Mouse (Mus musculus) ES-Bruce4 (cell line): ENCODE measurements at regions not wholly inside any gene's neighbourhood (a gene's known extent, or its start where the extent isn't known, plus 50 kb on each side); places are given as distances from the start of the nearest gene placed in this dataset.

Experiments
- H3K27ac ChIP-seq: 2 replicates; pipeline ENCODE4 v1.5.1; 2012; ENCODE audit warnings: low read length, inconsistent platforms; ENCODE audit not compliant: insufficient read depth
- H3K27me3 ChIP-seq: 2 replicates; pipeline ENCODE4 v1.6.1; 2012; ENCODE audit warnings: mild to moderate bottlenecking, low read length, inconsistent platforms; ENCODE audit not compliant: control insufficient read depth, poor library complexity, insufficient read depth, severe bottlenecking
- H3K36me3 ChIP-seq: 2 replicates; pipeline ENCODE4 v1.6.1; 2012; ENCODE audit warnings: inconsistent platforms, mild to moderate bottlenecking, low read length, moderate library complexity; ENCODE audit not compliant: control insufficient read depth, poor library complexity, insufficient read depth, severe bottlenecking
- H3K4me1 ChIP-seq: one replicate; pipeline ENCODE4 v1.8.1; 2011; ENCODE audit warnings: low read length; ENCODE audit not compliant: control insufficient read depth, insufficient read depth
- H3K4me3 ChIP-seq: 2 replicates; pipeline ENCODE4 v1.5.1; 2011; ENCODE audit warnings: low read depth, mild to moderate bottlenecking, low read length
- H3K9ac ChIP-seq: 2 replicates; pipeline ENCODE4 v1.6.1; 2012; ENCODE audit warnings: low read depth, mild to moderate bottlenecking, inconsistent platforms; ENCODE audit not compliant: poor library complexity, severe bottlenecking
- H3K9me3 ChIP-seq: replicated peaks from 2 replicates; pipeline ENCODE4 v1.6.1; 2012; ENCODE audit warnings: mild to moderate bottlenecking, low read length, inconsistent platforms; ENCODE audit not compliant: control insufficient read depth, poor library complexity, insufficient read depth, severe bottlenecking
- CTCF ChIP-seq: IDR thresholded peaks from one replicate; pipeline ENCODE4 v1.8.1; 2011; ENCODE audit warnings: low read depth, low read length
- EP300 ChIP-seq: IDR thresholded peaks from 2 replicates; pipeline ENCODE4 v1.6.1; 2011; ENCODE audit warnings: low read depth, low read length; ENCODE audit not compliant: insufficient read depth
- POLR2A ChIP-seq: IDR thresholded peaks from one replicate; pipeline ENCODE4 v1.8.1; 2011; ENCODE audit warnings: low read length; ENCODE audit not compliant: insufficient read depth

DNA sequence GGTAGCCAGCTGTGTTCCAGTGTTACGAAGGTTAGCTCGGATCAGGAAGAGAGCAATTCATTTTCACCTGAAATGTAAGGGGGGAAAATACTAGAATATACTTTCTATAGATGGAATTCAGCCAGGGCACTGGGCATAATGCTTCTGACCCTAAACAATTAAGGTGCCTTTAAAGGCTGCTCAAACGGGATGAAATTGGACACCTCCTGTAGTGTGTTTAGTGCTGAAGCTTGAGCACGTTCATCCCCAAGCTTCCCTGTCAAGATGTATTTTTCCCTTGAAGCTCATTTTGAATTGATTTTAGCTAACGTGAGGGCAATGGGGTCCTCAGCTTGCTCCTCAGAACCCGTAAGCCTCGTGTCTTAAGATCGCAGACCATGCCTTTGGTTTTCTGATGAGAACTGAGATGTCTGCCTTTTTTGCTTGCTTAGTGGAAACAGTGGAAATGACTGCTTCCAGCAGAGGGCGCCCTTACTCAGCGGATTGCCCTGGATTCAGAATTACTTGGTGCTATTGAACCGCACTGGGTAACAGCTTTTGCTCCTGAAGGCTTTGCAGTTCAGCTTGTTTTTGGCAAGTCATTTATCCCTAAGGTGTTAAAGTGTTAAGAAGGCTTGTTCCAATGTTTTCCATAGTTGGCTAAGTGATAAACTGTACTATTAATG lies 74.6 kb upstream of the Fermt1 start:
- Histone ChIP-seq H3K4me1 (no peaks in the 10 kb centered on the region), H3K27me3 (no peaks in the 10 kb centered on the region), H3K9ac (no peak overlapping the region), H3K36me3 (no peaks in the 10 kb centered on the region), H3K4me3 (no peak overlapping the region), H3K27ac (no peak overlapping the region), H3K9me3 (no peaks in the 10 kb centered on the region)
- TF ChIP-seq CTCF (peak; percentile 75), POLR2A (no peak)

DNA sequence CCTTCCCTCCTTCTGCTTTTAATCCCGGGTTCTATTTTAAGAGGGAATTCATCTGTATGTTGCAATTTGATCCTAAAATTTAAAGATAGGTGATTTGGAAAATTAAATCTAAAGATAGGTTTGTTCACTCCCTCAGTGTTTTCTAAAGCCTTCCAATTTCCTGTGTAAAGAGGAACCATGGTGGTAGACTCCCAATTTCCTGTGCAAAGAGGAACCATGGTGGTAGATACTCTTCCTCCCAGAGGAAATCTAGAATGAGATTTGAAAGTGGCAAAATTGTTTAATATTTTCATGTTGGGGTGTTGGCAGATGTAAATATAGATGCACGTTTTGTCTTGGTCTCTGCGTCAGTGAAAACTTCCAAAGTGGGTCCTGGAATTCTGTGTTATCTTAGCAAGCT lies 75.5 kb upstream of the Fermt1 start:
- no peak overlapping the region for H3K4me3 ChIP-seq
- no peaks in the 10 kb centered on the region for H3K27me3 ChIP-seq
- no peaks in the 10 kb centered on the region for H3K9me3 ChIP-seq
- no peak overlapping the region for H3K9ac ChIP-seq
- H3K36me3 ChIP-seq = no peaks in the 10 kb centered on the region
- no peaks in the 10 kb centered on the region for H3K4me1 ChIP-seq
- H3K27ac ChIP-seq = no peak overlapping the region
- no peak for TF ChIP-seq POLR2A
- TF ChIP-seq CTCF = no peak
- TF ChIP-seq EP300 = no peak

DNA sequence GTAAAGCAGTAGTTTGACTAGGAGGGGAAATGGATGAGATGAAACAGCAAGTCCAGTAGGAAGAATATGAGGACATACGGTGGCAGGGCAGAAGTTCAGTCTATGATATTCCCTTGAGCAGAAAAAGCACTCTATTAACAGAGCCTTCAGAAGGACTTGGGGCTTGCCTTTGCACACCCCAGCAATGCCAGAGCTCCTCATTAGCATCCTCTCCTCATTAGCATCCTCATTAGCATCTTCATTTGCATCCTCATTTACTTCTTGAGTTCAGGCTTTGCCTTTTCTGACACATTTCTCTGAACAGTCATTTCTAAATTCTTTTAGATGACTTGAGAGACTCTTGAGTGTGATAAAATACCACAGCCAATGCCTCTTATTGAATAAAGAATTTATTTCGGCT lies 81.3 kb upstream of the Fermt1 start:
- Histone ChIP-seq H3K9me3 (no peaks in the 10 kb centered on the region), H3K27ac (no peak overlapping the region), H3K27me3 (no peaks in the 10 kb centered on the region), H3K4me3 (no peak overlapping the region), H3K36me3 (no peaks in the 10 kb centered on the region), H3K4me1 (no peaks in the 10 kb centered on the region), H3K9ac (no peak overlapping the region)
- TF ChIP-seq EP300 (no peak), POLR2A (no peak), CTCF (no peak)

DNA sequence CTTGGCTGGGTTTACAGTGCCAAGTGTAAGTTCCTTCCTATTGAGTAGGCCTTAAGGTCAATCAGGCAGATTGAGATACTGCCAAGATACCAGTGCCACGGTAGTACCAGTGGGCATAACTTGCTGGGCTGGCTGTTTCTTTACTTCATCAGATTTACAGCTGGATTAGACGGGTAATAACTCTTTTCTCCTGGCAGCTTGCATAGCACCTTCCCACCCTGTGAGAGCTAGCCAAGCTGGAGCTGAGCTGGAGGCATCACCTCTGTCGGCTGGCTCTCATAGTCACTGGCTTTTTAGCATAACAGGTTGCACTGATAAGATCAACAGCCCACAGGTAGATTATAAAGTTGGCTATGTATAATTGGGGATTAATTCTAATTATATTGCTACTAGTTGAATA lies 89.7 kb upstream of the Fermt1 start:
- H3K27me3 ChIP-seq = no peaks in the 10 kb centered on the region
- TF ChIP-seq EP300 (no peak), POLR2A (no peak), CTCF (no peak)
- no peaks in the 10 kb centered on the region for H3K9me3 ChIP-seq
- H3K4me1 ChIP-seq = no peaks in the 10 kb centered on the region
- H3K36me3 ChIP-seq = no peaks in the 10 kb centered on the region
- no peak overlapping the region for H3K9ac ChIP-seq
- no peak overlapping the region for H3K27ac ChIP-seq
- H3K4me3 ChIP-seq = no peak overlapping the region

DNA sequence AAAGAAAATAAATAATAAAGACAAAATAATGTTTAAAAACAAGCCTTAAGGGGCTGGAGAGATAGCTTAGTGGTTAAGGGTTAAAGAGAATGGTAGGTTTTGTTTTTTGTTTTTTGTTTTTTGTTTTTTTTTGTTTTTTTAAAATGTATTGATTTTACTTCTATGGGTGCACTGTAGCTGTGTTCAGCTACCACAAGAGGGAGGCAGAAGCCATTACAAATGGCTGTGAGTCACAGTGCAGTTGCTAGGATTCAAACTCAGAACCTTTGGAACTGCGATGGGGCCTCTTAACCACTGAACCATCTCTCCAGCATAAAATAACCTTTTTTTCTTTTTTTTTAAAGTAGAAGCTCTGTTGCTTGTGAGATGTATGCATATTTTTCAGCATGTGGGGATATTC lies 95.0 kb upstream of the Fermt1 start:
- Histone ChIP-seq H3K36me3 (no peaks in the 10 kb centered on the region), H3K27me3 (no peaks in the 10 kb centered on the region), H3K4me3 (no peak overlapping the region), H3K9me3 (no peaks in the 10 kb centered on the region), H3K27ac (no peak overlapping the region), H3K9ac (no peak overlapping the region), H3K4me1 (no peaks in the 10 kb centered on the region)
- TF ChIP-seq POLR2A (no peak), EP300 (no peak), CTCF (no peak)

DNA sequence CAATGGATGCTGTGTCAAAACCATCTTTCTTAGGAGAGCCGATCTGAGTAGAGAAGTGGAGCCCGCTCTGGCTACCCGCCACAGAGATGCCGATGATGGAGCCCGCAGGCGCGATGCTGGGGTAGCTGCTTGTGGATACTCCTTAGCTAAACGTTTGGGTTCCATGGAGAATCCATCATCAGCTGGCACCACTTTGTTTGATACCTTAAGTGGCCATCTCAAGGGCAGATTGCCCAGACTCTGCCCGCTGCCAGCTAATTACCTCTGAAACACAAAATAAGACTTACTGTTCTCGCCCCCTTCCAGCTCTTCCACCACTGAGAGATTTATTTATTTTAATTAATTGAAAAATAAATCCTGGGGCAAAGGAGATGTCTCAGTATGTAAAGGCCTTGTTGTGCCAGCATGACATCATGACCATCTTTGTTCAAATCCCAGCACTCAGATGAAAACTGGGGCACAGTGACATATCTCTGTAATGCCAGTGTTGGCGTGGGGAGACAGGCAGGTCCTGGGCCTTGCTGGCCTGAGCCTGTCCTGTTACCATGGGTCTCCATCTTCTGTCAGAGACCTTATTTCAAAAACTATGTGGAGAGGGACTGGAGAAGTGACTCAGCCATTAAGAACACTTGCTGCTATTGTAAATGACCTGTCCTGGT lies 132.1 kb upstream of the Fermt1 start:
- no peaks in the 10 kb centered on the region for H3K36me3 ChIP-seq

More for the DNA sequence above, 132.1 kb upstream of the Fermt1 start:
- Histone ChIP-seq H3K9me3 (no peaks in the 10 kb centered on the region), H3K27ac (no peak overlapping the region), H3K27me3 (no peaks in the 10 kb centered on the region), H3K9ac (no peak overlapping the region), H3K4me1 (no peaks in the 10 kb centered on the region), H3K4me3 (no peak overlapping the region)
- TF ChIP-seq POLR2A (no peak), CTCF (no peak), EP300 (no peak)
